Mouse (Mus musculus) central nervous system, embryonic 11.5 days (tissue): Measurements from ENCODE around the gene Ky. TPM values are rescaled to one million over a fixed set of nuclear protein-coding genes. Genes with fewer than 3 reads are reported as not detected.

Experiments
- polyA plus RNA-seq: library from polyadenylated mRNA; depleted of rRNA; stranded (reverse); fragments of >200 nt; gene quantifications from 2 replicates; pipeline ENCODE4 v1.2.3, GENCODE M21; 2012; rRNA removed

Ky gene
- polyA plus RNA-seq, result 0.32 and 0.42 TPM in 2 replicates

GRCm38 (mm10) chr9:102505700-102506585, at the start of gene Ky:
Ky (plus strand) TSS chr9:102505750.

Other genes starting within 250 kb of the Ky start
- gene Ephb1, start 151.1 kb upstream of the Ky start, polyA plus RNA-seq, result 14.1 and 19.7 TPM in 2 replicates
- gene Anapc13, start 120.5 kb downstream of the Ky start, polyA plus RNA-seq, result 256 and 281 TPM in 2 replicates
- 30.0 and 40.3 TPM in 2 replicates for gene Cep63, start 120.8 kb downstream of the Ky start, polyA plus RNA-seq
- 53.6 and 69.4 TPM in 2 replicates for gene Amotl2, start 210.9 kb downstream of the Ky start, polyA plus RNA-seq